In the genomic region with DNA sequence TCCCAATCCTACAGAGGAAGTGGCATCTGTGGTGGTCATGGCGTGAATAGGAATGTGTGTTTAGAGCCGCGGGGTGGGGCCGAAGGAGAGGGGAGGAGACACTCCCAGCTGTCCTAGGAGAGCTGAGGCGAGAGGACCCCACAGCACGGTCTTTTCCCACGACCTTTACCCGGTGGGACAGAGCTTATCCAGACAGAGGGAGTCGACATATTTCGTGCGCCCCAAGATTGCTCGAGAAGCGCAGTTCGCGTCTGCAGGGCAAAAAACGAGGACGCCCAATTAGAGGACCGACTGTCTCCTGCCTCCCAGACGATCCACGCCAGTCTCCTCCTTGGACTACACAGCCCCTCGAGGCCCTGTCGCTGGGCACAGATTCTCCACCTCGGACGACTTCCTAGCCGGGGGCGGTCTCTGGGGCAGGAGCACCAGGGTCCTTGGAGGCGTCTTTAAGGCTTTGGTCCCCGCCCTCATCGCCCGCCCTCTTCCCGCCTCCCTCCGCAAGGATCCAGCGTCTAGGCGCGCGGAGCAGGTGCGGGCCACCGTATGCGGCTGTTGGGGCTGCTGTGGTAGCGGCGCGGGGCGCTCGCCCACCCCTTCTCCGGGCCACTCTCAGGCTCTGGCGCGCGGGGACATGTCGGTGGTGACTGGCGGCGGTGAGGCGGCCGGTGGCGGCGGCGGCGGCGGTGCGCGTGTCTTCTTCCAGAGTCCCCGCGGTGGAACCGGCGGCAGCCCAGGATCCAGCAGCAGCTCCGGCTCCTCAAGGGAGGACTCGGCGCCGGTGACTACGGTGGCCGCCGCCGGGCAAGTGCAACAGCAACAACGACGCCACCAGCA, we compare ENCODE assay signal across 7 mouse cellular contexts. TPM values are rescaled to one million over a fixed set of nuclear protein-coding genes. Genes with fewer than 3 reads are reported as not detected.
A peak's percentile ranks its signal among the peaks of the same experiment; 100 is the strongest.
DNase-seq lines count a peak whose midpoint lies in the region; ATAC-seq lines count a peak whose summit lies in the region.

A gene (plus strand): TSS at position 22 of the 834 bp plus-strand sequence.

- no peaks in the 10 kb centered on the region for H3K36me3 ChIP-seq in intestine, embryonic 15.5 days
- H3K36me3 ChIP-seq in limb, embryonic 10.5 days = no peaks in the 10 kb centered on the region
- no peaks in the 10 kb centered on the region for H3K36me3 ChIP-seq in midbrain, embryonic 12.5 days

- intact Hi-C loops in gastrocnemius, postnatal 36 days (cut with DNase I) = loop anchor here (2.0 to 5.0 kb wide), 2 partner anchors 29 to 41 kb away; no protein-coding TSS in a partner anchor

- H3K27ac ChIP-seq in intestine, embryonic 15.5 days = no peak within 1 kb of the TSS
- H3K27ac ChIP-seq in limb, embryonic 10.5 days = no peak within 1 kb of the TSS
- H3K27ac ChIP-seq in midbrain, embryonic 12.5 days (replicated peaks) = peak within 1 kb of the TSS; percentile 65

- DNase-seq in adrenal gland, postnatal 36 days = peak; percentile 74 to 75
- peak; percentile 49 for DNase-seq in embryo, embryonic 10 days (ENCODE audit: low spot score)
- DNase-seq in gastrocnemius, postnatal 36 days = peak; percentile 7 to 33
- peak; percentile 62 for DNase-seq in limb, embryonic 10.5 days (ENCODE audit: low spot score)
- peak; percentile 49 for DNase-seq in telencephalon, adult 2 months (ENCODE audit: low read depth, low spot score)

- peak within 1 kb of the TSS; percentile 59 for H3K4me3 ChIP-seq in intestine, embryonic 15.5 days (replicated peaks)
- peak within 1 kb of the TSS; percentile 65 for H3K4me3 ChIP-seq in limb, embryonic 10.5 days
- peak within 1 kb of the TSS; percentile 55 for H3K4me3 ChIP-seq in midbrain, embryonic 12.5 days

- ATAC-seq in intestine, embryonic 15.5 days = peak; percentile 91
- ATAC-seq in midbrain, embryonic 12.5 days (ENCODE audit: low FRiP score, low read depth) = peak; percentile 91

- peak within 1 kb of the TSS; percentile 16 for H3K9ac ChIP-seq in intestine, embryonic 15.5 days
- peak within 1 kb of the TSS; percentile 57 for H3K9ac ChIP-seq in midbrain, embryonic 12.5 days (replicated peaks)

- H3K4me1 ChIP-seq in intestine, embryonic 15.5 days (replicated peaks) = peaks cover 6% of the 10 kb centered on the region; the same call in 1 of the 2 replicates
- peaks cover 15% of the 10 kb centered on the region for H3K4me1 ChIP-seq in limb, embryonic 10.5 days
- H3K4me1 ChIP-seq in midbrain, embryonic 12.5 days = peaks cover 9% of the 10 kb centered on the region; the same call in 1 of the 2 replicates

- no peaks in the 10 kb centered on the region for H3K9me3 ChIP-seq in intestine, embryonic 15.5 days
- no peaks in the 10 kb centered on the region for H3K9me3 ChIP-seq in limb, embryonic 10.5 days (replicated peaks)
- H3K9me3 ChIP-seq in midbrain, embryonic 12.5 days = no peaks in the 10 kb centered on the region

- H3K4me2 ChIP-seq in intestine, embryonic 15.5 days (replicated peaks) = peak within 1 kb of the TSS; percentile 98
- H3K4me2 ChIP-seq in midbrain, embryonic 12.5 days (replicated peaks) = peak within 1 kb of the TSS; percentile 92

- WGBS in intestine, embryonic 15.5 days = under 1% methylated on average over 69 of the region's 74 CpGs
- WGBS in limb, embryonic 10.5 days = under 1% methylated on average over 72 of the region's 74 CpGs
- under 1% methylated on average over 72 of the region's 74 CpGs for WGBS in midbrain, embryonic 12.5 days

- H3K27me3 ChIP-seq in intestine, embryonic 15.5 days (replicated peaks) = peaks cover 8% of the 10 kb centered on the region; the same call in 1 of the 2 replicates
- peaks cover 45% of the 10 kb centered on the region for H3K27me3 ChIP-seq in limb, embryonic 10.5 days (ENCODE audit: low read depth, poor library complexity, severe bottlenecking)
- H3K27me3 ChIP-seq in midbrain, embryonic 12.5 days = peaks cover 20% of the 10 kb centered on the region

RNA-seq across cellular contexts. Expression of the gene that starts here (rescaled TPM):
- 10 to 100 TPM; 10.5 to 30.7 TPM for total RNA-seq in adrenal gland, postnatal 36 days (2021)
- 10 to 100 TPM; 72.2 to 87.7 TPM for total RNA-seq in gastrocnemius, postnatal 36 days (2021)
- 1.8 and 2.4 TPM in 2 replicates for polyA plus RNA-seq in intestine, embryonic 15.5 days (2015; fragmentation: Nextera tagmentation; extraction: Ambion mirVana)
- polyA plus RNA-seq in limb, embryonic 10.5 days (2016; fragmentation: Nextera tagmentation; extraction: Ambion mirVana) = 1.2 and 1.5 TPM in 2 replicates
- 6.9 and 7.3 TPM in 2 replicates for polyA plus RNA-seq in midbrain, embryonic 12.5 days (2016; fragmentation: Nextera tagmentation; extraction: Ambion mirVana)

Comparison
In these comparisons a context has a peak if more than half of its experiments do, and no peak if none do; other contexts are left out.
1. DNase-seq: peak in every context shown above with its lines; median percentile 74 in adrenal gland, postnatal 36 days; 62 in limb, embryonic 10.5 days; 49 in embryo, embryonic 10 days; 49 in telencephalon, adult 2 months; 20 in gastrocnemius, postnatal 36 days.